Mouse (Mus musculus) left cerebral cortex, adult 2 months (tissue): ENCODE results near the gene Sarm1. TPM values are rescaled to one million over a fixed set of nuclear protein-coding genes. Genes with fewer than 3 reads are reported as not detected.

Experiments used
- DNase-seq, 2 experiments: peaks; one replicate each; pipeline ENCODE4 v3.0.0; 2021 to 2022; ENCODE audit warnings: low spot score in 2 of 2, mixed read lengths in 1 of 2; ENCODE audit errors: extremely low spot score in 1 of 2
- H3K27ac ChIP-seq: fragments of 200-600 bp; 2 replicates; pipeline ENCODE4 v1.8.1; 2022
- H3K4me3 ChIP-seq: fragments of 200-600 bp; 2 replicates; pipeline ENCODE4 v1.8.1; 2022
- CTCF ChIP-seq: fragments of 200-600 bp; IDR thresholded peaks from 2 replicates; pipeline ENCODE4 v1.8.1; 2022; ENCODE audit warnings: antibody characterized with exemption, mild to moderate bottlenecking, moderate library complexity
- intact Hi-C: fragments of 180-260 bp; cut with DNase I; formaldehyde crosslinking; loops from one replicate; pipeline ENCODE4 v1.15.1; 2025
- total RNA-seq, 2 experiments: library from RNA; stranded (reverse); gene quantifications; 2 replicates each; pipeline ENCODE4 v1.2.3; 2021

Sarm1 gene
- total RNA-seq, 2 experiments from 2014 or later: 34.3 to 34.8 TPM

DNA sequence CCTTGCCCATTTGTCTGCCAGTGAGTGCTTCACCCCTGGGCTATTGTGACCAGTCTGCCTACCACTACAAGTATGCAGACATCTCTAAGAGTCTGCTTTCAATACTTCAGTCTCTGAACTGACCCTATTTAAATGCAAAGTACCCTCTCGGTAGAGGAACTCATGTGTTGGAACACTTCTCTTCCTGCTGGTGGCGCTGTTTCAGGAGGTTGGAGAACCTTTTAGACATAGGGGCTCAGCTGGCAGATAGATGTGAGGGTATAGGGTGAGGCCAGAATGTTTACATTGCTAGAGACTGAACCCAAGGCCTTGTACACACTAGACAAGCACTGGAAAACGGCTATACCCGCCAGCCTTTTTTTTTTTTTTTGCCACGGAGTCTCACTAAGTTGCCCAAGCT, 69.2 kb downstream of the Sarm1 start:
- Histone ChIP-seq H3K4me3 (no peak overlapping the region), H3K27ac (no peak overlapping the region)
- no peak; the same call in 1 of the 2 replicates for TF ChIP-seq CTCF
- DNase-seq: no peak
- intact Hi-C loops: no loop called here

DNA sequence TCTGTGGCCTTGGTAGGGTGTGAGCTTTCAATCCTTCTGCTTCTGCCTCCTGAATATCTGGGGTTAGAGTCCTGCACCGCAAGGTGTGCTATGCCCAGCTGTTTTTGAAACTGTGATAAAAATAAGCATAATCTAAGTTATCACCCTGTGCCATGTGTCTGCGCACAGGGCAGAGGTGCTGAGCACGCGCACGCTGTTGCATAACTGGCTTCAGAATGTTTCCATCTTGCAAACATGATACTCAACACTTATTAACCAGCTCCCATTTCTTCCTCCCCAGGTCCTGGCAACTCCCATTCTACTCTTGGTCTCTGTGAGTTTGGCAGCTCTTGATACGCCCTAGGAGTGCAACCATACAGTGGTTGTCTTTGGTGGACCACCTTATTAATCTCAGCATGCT, 69.9 kb downstream of the Sarm1 start:
- no peak for TF ChIP-seq CTCF
- no peak overlapping the region for H3K27ac ChIP-seq
- no peak for DNase-seq
- intact Hi-C loops: no loop called here
- no peak overlapping the region for H3K4me3 ChIP-seq

DNA sequence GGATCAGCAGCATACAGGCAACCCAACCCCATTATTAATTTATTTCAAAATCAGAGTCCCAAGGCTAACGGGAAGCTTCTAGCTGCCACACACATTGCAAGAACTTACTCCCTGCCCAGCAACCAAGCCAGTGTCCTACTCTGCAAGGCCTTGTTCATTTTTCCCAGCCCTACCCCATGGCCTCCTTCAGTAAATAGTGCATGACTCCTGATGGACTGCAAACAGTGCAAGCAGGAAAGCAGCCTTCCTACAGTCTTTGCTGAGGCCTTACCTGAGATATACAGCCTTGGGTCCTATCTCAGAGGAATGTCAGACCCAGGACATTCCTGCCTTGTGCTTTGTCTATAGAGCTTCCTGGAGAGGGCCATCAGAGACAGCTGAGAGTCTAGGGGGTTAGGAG, 72.0 kb downstream of the Sarm1 start:
- TF ChIP-seq CTCF: no peak
- no peak for DNase-seq
- H3K27ac ChIP-seq: no peak overlapping the region
- intact Hi-C loops: no loop called here
- no peak overlapping the region for H3K4me3 ChIP-seq

DNA sequence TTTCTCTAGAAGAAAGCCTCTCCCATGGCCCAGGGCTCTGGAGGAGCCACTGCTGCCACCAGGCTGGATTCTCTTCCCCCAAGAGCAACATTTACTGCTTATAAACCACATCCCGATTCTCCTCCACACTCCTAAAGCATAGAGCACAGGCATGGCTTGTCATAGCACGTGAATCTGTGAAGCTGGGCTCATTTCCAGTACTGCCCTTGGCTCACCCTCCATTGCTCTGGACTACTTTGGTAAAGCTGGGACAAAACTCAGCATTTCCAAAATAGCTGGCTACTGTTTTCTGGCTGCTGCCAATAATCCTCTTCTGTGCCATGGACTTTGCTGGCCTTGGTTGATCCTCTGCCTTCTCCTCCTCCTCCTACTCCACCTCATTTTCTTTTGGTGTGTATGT, 73.2 kb downstream of the Sarm1 start:
- intact Hi-C loops: no loop called here
- Histone ChIP-seq H3K4me3 (no peak overlapping the region), H3K27ac (no peak overlapping the region)
- TF ChIP-seq CTCF: no peak
- DNase-seq: no peak

Other genes starting within 250 kb of the Sarm1 start
- gene 2610507B11Rik, start 236.0 kb downstream of the Sarm1 start, total RNA-seq: 100 to 1,000 TPM; 176 to 177 TPM
- 10 to 100 TPM; 21.1 to 29.5 TPM for gene BC030499, start 206.9 kb downstream of the Sarm1 start, total RNA-seq
- 10 to 100 TPM; 12.1 to 16.1 TPM for gene Spag5, start 196.2 kb downstream of the Sarm1 start, total RNA-seq
- 100 to 1,000 TPM; 804 to 830 TPM for gene Aldoc, start 174.8 kb downstream of the Sarm1 start, total RNA-seq
- 10 to 100 TPM; 60.7 to 62.8 TPM for gene Pigs, start 169.3 kb downstream of the Sarm1 start, total RNA-seq
- gene Unc119, start 154.3 kb downstream of the Sarm1 start, total RNA-seq: 10 to 100 TPM; 29.1 to 32.2 TPM
- not detected for gene Foxn1, start 111.2 kb downstream of the Sarm1 start, total RNA-seq
- not detected for gene Slc13a2, start 75.5 kb downstream of the Sarm1 start, total RNA-seq
- 10 to 100 TPM; 11.1 to 11.5 TPM for gene Slc46a1, start 32.1 kb downstream of the Sarm1 start, total RNA-seq
- 10 to 100 TPM; 69.3 to 76.0 TPM for gene Vtn, start 1.3 kb upstream of the Sarm1 start, total RNA-seq
- 1 to 10 TPM in 1 of 2 experiments, under 1 TPM in 1; 0.79 to 1.0 TPM for gene Sebox, start 5.7 kb upstream of the Sarm1 start, total RNA-seq
- 10 to 100 TPM; 40.6 to 44.3 TPM for gene Tmem199, start 14.4 kb upstream of the Sarm1 start, total RNA-seq
- gene Poldip2, start 14.4 kb upstream of the Sarm1 start, total RNA-seq: 100 to 1,000 TPM; 115 to 118 TPM
- gene Tnfaip1, start 38.6 kb upstream of the Sarm1 start, total RNA-seq: 10 to 100 TPM; 36.8 to 37.6 TPM
- 10 to 100 TPM; 78.1 to 87.4 TPM for gene Ift20, start 38.6 kb upstream of the Sarm1 start, total RNA-seq
- gene Tmem97, start 53.0 kb upstream of the Sarm1 start, total RNA-seq: 10 to 100 TPM; 17.2 to 19.3 TPM
- gene Nlk, start 199.6 kb upstream of the Sarm1 start, total RNA-seq: 100 to 1,000 TPM; 115 to 118 TPM